Mouse (Mus musculus) hematopoietic stem cell, adult 5-6 weeks (primary cell): Measurements from ENCODE around the gene Ep300. TPM values are rescaled to one million over a fixed set of nuclear protein-coding genes. Genes with fewer than 3 reads are reported as not detected.
"Not testable (repeated sequence)": the region's sequence is repeated elsewhere in the genome, so short reads cannot be mapped to it uniquely, and the experiment has no call there.

Source experiments
- ATAC-seq, 2 experiments: fragments of 125-278 bp in 1 of 2; replicated peaks in 1 of 2; 2 replicates each; pipeline ENCODE4 v1.8.0; 2016 to 2017; ENCODE audit warnings: inconsistent platforms in 2 of 2, mild to moderate bottlenecking in 2 of 2, moderate number of reproducible peaks in 2 of 2, low read depth in 1 of 2, moderate TSS enrichment in 1 of 2; ENCODE audit not compliant: low FRiP score in 2 of 2, poor library complexity in 2 of 2, severe bottlenecking in 2 of 2, insufficient read depth in 1 of 2, low TSS enrichment in 1 of 2
- total RNA-seq: library from RNA; stranded (forward); fragments of 172-1452, 232-1000 nt; gene quantifications from 2 replicates; pipeline ENCODE4 v1.2.3, GENCODE M21; 2017

The Ep300 gene
- total RNA-seq, 1 experiment from 2014 or later = 32.7 TPM

DNA sequence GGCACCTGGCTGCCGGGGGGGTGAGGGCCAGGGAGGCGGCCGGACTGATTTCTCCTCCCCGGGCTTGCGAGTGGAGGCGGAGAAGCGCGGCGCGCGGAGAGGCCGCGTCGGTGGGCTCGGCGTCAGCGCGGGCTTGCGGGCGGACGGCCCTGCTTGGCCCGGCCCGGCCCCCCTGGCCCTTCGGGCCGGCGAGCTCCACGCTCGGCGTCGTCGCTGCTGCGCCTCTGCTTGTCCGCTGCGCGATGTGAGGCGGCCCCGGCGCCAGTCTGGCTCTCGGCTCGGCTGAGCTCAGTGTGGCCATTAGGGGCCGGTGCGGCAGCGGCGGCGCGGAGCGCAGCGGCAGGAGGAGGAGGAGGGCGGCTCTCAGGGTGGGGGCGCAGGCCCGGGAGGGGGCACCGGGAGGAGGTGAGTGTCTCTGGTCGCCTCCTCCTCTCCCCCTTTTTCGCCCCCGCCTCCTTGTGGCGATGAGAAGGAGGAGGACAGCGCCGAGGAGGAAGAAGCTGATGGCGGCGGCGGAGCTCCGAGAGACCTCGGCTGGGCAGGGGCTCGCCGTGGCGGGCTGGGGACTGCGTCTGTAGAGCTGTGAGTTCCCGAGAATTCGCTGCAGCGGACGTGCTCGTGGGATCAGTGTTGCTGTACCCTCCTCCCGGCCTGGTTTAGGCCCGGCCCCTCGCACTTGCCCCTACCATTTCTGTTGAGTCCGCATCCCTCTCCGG is 753 bp downstream of the Ep300 start:
- ATAC-seq = peak; percentile 42 to 55

DNA sequence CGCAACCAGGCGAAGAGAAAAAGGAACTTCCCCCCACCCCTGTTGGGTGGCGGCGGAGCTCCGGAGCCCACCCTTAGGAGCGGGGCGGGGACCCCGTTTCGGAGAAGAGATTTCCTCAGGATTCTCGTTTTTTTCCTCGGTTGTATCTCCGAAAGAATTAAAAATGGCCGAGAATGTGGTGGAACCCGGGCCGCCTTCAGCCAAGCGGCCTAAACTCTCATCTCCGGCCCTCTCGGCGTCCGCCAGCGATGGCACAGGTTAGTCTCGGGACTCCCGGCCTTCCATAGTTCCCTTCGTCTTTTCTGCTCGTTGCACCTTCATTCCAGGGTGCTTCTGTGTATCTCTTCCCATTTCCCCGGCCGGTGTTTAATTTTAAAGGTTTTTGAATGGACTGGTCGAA is 1.3 kb downstream of the Ep300 start:
- ATAC-seq = peak; percentile 2 to 10; a peak in 1 of 4 replicates

DNA sequence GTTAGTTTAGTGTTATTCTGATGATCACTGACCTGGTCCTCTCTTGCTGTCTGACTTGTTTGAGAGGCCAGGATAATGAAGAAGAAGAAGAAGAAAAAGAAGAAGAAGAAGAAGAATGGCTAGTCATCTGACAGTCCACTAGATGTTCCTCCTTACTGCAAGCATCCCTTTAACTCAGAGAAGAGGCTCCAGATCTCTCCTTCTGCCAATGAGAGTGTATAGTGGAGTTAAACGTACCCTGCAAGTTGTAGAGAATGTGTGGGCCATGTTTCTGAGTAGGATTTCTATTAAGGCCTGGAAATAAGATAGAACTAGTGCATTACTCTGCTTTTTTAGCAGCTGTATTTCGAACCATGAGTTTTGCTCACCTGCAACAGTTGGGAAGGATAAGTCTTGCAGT is 2.5 kb downstream of the Ep300 start:
- ATAC-seq = no peak

DNA sequence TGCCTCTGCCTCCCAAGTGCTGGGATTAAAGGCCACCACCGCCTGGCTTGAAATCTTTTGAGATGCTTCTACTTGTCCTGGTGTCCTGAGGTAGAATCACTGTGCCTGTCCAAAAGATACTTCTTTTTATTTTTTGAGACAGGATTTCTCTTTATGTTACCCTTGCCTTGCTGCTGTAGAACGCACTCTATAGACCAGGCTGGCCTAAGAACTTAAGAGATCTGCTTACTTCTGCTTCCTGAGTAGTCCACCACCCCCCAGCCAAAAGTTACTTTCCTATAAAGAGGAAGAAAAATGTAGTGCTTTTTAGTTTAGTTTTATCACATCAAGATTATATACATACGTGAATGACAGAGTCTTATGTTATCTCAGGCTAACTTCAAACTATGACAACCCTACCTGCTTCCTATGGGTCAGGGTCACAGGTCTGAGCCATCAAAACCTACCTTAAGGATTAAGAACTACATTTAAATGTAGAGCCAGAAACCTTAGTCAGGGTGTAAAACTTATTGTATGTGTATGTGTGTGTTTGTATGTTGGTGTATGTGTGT is 9.1 kb downstream of the Ep300 start:
- peak; percentile 17 to 32; a peak in 1 of 4 replicates for ATAC-seq

DNA sequence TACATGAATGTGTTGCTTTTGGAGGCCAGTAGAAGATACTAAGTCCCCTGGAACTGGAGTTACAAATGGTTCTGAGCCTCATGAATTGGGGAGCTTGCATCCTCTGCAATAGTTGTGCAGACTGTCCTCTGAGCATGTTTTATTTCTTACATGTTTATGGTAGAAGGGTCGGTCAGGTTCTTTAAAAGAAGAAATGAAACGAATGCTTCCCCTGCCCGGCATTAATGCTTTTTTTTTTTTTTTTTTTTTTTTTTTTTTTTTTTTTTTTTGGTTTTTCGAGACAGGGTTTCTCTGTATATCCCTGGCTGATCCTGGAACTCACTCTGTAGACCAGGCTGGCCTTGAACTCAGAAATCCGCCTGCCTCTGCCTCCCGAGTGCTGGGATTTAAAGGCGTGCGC is 13.6 kb downstream of the Ep300 start:
- ATAC-seq = not testable (repeated sequence)

DNA sequence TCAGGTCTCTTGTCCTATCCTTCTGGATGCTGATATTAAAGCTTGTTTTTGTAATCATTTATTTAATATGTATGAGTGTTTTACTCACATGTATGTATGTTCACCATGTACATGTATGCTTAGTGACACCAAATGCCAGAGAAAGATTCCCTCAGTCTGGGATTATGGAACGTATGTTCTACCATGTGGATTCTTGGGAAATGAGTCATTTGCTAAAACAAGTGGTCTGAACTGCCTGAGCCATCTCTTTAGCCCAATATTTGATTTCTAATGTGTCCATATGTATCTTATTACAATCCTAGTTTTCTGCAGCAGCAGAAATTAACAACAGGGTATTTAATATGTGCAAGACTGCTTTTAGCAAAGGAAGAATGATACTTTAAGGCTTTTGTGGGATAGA is 20.1 kb downstream of the Ep300 start:
- ATAC-seq = no peak

DNA sequence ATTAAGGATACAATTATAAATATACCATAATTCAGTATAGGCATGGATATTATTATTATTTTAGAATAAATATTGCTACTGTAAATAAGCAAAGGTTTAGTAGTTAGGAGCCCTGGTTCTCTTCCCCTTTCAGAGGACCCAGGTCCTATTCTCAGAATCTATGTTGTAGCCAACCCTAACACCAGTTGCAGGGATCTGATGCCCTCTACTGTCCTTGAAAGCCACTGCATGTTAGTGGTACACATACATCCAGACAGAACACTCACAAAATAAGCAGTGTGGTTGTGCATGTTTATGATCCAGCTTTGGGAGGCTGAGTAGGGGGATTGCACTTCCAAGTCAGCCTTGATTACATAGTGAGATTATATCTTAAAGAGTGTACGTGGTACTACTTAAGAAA is 21.5 kb downstream of the Ep300 start:
- 0 out of 4 replicates have a peak, but pooled peaks of 1 of the 2 experiments have one; percentile 39 for ATAC-seq

DNA sequence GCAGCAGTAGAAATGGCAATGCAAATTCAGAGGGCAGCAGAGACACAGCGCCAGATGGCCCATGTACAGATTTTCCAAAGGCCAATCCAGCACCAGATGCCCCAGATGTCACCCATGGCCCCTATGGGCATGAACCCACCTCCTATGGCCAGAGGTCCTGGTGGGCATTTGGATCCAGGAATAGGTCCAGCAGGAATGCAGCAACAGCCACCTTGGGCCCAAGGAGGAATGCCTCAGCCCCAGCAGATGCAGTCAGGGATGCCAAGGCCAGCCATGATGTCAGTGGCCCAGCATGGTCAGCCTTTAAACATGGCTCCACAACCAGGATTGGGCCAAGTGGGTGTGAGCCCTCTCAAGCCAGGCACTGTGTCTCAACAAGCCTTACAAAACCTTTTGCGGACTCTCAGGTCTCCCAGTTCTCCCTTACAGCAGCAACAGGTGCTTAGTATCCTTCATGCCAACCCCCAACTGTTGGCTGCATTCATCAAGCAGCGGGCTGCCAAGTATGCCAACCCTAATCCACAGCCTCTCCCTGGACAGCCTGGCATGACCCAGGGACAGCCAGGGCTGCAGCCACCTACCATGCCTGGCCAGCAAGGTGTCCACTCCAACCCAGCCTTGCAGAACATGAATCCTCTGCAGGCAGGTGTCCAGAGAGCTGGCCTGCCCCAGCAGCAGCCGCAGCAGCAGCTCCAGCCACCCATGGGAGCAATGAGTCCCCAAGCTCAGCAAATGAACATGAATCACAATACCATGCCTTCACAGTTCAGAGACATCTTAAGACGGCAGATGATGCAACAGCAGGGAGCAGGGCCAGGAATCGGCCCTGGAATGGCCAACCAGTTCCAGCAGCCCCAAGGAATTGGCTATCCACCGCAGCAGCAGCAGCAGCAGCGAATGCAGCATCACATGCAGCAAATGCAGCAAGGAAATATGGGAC is 64.6 kb downstream of the Ep300 start:
- ATAC-seq = no peak

DNA sequence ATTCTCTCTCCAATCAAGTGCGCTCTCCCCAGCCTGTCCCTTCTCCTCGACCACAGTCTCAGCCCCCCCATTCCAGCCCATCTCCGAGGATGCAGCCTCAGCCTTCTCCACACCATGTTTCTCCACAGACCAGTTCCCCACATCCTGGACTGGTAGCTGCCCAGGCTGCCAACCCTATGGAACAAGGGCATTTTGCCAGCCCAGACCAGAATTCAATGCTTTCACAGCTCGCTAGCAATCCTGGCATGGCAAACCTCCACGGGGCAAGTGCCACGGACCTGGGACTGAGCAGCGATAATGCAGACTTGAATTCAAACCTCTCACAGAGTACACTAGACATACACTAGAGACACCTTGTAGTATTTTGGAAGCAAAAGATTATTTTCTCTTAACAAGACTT is 65.5 kb downstream of the Ep300 start:
- no peak for ATAC-seq

DNA sequence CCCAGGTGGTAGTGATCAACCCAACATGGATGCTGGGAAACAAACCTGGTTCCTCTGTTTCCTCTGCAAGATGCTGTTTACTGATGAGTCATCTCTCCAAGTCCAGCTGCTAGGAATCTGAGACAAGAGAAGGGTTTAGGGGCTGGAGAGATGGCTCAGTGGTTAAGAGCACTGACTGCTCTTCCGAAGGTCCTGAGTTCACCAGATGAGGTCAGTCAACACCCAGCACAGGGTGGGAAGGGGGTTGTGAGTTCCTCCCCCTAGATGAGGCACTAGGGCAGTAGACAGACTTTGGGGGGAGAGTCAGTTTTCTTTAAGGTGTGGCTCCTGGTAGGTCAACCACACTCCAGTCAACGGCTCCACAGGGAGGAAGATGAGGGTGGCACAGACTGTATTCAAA is 76.5 kb downstream of the Ep300 start:
- no peak for ATAC-seq

DNA sequence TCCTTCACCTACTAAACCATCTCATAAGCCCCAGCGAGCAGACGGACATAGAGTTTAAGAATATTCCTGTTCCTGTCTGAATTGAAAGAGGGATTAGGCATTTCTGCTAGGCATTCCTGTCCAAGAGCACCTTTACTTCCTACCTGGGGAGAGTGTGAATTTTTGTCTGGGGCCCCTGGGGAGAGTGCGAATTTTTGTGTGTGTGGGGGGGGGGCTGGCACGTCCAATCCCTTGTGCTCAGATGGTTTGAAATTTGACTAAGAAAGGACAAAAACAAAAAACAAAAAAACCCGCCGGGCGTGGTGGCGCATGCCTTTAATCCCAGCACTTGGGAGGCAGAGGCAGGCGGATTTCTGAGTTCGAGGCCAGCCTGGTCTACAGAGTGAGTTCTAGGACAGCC is 78.1 kb downstream of the Ep300 start:
- ATAC-seq = no peak

DNA sequence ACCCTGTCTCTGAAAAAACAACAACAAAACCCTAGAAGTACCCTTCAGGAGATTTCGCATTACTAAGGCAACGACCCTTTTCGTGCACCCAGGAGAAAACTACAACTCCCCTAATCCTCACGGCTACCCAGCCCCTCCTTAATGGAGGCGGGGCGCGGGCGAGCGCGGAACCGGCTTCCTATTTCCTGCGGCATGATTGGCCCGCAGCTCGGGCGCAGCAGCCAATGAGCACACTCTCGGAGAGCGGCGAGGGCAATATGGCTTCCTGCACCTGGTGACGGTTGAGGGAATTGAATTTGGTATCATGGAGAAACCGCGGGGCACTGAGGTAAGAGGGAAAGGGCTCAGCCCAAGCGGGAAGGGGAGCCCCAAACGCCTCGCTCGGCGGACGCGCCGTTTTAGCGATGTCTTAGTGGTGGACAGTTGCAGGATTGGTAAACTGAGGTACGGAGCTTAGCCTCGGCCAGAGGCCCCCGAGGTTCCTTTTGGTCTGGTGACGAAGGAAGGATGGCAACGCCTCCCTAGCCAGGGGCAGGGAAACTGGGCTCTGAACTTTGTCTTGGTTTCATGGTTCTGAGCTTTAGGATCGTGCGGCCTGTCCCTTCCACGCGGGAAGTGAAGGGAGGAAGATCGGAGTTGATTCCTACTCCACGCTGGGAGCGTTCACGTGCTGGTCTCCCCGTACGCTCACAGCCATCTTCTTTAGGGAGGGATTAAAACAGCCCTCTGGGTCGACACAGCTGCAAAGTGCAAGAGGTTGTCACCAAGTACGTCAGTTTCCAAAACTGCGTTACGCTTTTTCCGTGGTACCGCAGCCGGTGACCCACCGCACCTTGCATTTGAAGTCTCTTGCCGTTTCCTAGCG is 78.8 kb downstream of the Ep300 start, which contains the start of gene L3mbtl2:
Gene L3mbtl2 (plus strand): TSS at position 193 of the 865 bp plus-strand sequence.
- peak; percentile 98 to 99 for ATAC-seq

DNA sequence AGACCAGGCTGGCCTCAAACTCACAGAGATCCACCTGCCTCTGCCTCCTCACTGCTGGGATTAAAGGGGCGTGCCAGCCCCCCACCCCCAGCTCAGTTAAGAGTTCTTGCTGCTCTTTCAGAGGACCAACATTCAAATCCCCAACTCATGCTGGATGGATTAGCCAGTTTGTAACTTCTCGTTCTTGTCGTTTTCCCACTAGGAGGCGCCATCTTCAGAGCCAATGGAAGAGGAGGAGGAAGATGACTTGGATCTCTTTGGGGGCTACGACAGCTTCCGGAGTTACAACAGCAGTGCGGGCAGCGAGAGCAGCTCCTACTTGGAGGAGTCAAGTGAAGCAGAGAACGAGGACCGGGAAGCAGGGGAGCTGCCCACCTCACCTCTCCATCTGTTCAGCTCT is 81.8 kb downstream of the Ep300 start:
- ATAC-seq = no peak

DNA sequence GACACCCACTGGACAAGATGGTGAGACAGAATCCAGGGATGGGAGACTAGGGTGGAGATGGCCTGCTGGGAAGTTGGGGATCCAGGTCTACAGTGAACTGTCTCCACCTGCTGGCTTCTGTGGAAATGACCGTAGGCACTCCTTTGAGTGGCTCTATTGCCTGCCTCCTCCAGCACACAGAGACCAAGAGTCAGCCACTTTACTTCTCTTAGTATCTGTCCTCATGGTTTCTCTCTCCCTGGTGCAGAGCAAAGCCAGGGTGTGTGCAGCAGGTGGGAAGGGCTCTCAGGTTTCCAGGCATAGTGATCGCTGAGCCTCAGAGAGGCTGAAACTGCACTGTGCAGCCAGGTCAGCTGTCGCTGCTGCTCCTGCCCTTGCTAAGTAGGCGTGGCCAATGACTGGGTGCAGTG is 85.1 kb downstream of the Ep300 start:
- ATAC-seq = 0 out of 4 replicates have a peak, but pooled peaks of 1 of the 2 experiments have one; percentile 42

DNA sequence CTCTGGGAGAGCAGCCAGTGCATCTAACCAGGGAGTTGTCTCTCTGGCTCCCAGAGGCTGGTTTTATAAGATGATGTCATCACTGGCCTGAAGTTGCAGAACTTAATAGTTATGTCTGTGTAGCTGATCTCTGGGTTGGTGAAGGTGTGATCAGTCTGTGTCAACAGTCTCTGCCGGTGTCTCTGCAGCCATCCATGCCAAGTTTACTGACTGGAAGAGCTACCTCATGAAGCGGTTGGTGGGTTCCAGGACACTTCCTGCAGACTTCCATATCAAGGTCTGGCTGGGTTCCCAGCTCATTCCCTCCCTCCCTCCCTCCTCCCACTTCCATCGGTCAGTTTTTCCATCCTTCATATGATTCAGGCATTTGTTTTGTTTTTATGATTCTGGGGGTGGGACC is 91.5 kb downstream of the Ep300 start:
- no peak for ATAC-seq

DNA sequence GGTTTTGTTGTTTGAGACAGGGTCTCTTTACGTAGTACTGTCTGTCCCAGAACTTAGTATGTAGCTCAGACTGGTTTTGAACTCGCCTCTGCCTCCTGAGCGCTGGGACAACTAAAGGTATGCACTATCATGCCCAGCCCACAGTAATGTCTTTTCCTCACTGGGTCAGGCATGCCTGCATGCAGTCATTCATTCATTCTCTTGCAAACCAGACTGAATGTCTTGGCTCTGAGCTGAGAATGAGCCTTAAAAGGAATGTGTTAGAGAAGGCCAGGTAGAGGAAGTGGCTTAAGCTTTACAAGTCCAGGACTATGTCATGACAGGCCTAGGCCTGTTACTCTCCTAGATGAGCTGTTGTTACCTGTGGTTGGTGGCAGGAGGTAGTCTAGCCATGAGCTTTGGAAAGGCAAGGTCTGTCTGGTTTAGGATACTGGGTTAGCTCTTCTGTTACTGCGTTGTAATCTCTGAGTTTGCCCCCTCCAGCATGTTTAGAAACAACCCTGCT is 95.2 kb downstream of the Ep300 start:
- ATAC-seq = no peak
